Mouse (Mus musculus) gastrocnemius, adult 8-10 months (tissue): Measurements from ENCODE around the gene Ache. TPM values are rescaled to one million over a fixed set of nuclear protein-coding genes. Genes with fewer than 3 reads are reported as not detected.

Experiments
- DNase-seq, 2 experiments: peaks; one replicate each; pipeline ENCODE4 v3.0.0; 2022; ENCODE audit warnings: low spot score in 2 of 2
- microRNA-seq: library from miRNA; unstranded; fragments of <30 nt; microRNA quantifications from one replicate; pipeline ENCODE4 v1.2.0, GENCODE M21; 2022
- total RNA-seq, 4 experiments: library from RNA; stranded (reverse); gene quantifications; 2 replicates each; pipeline ENCODE4 v1.2.4; 2022

Gene Ache
- total RNA-seq, 4 experiments from 2014 or later: 15.8 to 27.7 (median 20.1) TPM

DNA sequence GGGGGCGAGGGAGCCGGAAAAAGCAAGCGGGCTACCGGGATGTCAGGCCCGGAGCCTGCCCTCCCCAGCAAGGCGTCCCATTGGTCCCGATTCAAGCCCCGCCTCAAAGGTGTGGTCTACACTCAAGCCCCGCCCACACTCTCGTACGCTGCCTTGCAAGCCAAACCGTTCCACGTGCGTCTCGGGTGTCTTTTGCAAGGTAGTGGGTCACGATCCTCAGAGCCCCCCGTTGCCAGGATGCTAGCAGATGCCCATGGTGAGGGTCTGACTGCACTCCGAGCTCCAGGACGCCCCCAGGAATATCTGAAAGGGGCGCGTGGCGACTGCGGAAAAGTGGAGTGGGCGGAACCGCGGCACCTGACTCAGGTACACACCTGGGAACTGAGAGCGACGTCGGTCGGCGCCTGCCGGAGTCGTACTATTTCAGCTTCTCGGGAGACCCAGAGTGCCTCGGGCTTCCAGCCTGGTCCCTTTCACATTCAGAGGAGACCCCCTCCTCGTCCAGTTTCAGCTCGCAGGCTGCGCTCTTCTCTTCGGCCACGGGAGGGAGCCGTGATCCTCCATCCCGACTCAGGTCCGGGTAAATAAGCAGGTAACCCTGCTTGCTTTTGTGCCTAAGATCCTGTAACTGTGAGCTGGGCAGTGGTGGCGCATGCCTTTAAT, 46.3 kb downstream of the Ache start, which contains the start of gene Slc12a9:
Gene Slc12a9, minus strand, starts transcription at position 86 of the 663 bp plus-strand sequence.
- DNase-seq: peak; percentile 90 to 92

GRCm38 (mm10) chr5:137334317-137334716, 47.0 kb downstream of the Ache start:
- no peak for DNase-seq

GRCm38 (mm10) chr5:137335066-137335465, 47.7 kb downstream of the Ache start:
- no peak for DNase-seq

DNA sequence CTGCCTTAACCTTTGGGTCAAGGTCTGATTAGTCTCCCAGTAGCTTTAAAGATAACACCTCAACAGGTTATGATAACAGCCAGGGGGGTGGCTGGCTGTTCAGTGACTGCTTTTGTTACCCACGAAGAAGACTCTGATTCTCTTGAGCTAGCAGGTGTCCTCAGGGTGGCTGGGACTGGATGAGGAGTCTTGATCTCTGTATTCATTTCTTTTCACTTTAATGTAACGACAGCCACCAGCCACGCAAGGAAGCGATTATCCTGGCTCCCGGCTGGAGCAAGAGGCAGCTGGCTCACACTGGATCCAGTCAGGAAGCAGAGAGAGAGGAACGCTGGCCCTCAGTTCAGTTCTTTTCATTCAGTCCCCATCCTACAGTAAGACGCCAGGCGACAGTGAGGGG, 49.9 kb downstream of the Ache start:
- DNase-seq: no peak

- DNase-seq: peak; percentile 86 to 90
Observed at GRCm38 (mm10) chr5:137338256-137338655, 50.9 kb downstream of the Ache start.

DNA sequence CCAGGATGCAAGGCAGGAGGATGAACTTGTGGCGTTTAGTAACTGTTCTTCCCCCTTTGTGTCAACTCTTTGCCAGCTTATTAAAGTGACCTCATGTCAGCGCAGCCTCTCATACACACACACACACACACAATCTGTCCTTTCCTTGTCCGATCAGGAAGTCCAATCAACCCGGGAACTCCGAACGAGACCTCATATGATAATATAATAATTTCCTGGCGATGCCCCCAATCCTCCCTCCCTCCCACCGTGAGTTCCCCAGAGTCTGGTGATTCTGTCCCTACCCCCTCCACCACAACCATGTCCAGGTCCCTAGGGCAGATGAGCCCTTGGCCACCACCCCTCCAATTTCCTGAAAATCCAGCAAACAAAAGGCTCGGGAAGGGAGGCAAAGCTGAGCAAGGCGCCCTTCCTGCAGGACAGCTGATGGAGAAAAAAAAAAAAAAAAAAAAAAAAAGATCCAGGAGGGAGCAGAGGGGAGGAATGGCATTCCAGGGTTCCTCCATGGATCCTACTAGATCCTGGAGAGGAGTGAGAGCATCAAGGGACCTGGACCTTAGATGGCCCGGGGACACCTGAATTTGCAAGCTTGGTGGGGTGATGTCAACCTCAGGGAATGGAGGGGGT, 51.5 kb downstream of the Ache start:
- DNase-seq: peak; percentile 36 to 39

DNA sequence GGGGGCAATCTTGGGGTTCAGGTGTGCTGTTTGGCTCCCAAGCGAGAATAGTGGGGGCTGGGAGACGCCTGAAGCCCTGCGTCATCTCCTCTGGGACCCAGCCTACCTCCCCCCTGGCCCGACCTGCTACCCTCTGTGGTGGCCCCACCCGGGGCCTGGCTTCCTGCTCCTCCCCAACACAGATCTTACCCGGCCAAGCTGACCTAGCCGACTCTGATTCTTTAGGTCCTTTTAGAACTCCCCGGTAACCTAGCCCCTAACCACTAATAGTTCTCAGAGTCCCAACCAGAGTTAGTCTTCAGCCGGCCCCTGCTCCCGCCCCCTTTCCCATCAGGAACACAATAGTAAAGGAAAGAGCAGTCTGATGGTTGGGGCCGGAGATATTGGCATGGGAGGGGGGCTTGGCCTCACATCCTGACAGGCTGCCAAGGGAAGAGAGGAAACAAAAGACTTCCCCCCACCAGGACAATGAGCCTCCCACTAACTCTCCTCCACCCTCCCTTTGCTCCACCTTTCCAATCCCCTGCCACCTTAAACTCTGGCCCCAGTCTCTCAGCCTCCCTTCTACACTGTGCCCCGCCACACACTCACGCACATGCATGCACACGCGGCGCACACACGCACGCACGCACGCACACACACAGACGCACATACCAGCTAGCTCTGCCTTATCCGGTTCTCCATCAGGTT, 52.1 kb downstream of the Ache start:
- peak in 1 of 2 experiments; percentile 32 for DNase-seq

- no peak for DNase-seq
Observed at GRCm38 (mm10) chr5:137340222-137340621, 52.9 kb downstream of the Ache start.

DNA sequence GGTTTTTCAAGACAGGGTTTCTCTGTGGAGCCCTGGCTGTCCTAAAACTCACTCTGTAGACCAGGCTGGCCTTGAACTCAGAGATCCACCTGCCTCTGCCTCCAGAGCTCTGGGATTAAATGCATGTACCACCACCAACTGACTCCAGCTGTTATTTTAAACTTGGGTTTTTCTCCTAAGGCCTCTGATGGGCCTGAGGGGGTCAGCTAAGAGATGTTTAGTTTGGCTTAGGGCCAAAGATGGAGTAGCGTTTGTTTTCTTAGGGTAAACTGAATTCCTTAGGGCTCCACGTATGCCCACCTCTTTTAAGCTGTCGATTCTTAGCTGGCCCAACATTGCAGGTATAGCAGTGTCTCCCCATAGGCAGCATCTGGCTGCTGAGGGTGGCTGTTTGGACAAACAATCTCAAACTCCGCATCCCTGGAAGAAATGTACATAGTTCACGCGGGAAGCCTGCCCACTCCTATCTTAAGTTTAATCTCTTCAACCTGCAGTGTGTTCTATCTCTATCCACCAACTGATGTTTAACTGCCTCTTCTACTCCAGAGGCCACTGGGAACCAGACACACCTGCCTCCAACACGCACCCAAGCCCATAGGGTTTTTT, 55.2 kb downstream of the Ache start:
- no peak for DNase-seq

- no peak for DNase-seq
Observed at GRCm38 (mm10) chr5:137343412-137343811, 56.1 kb downstream of the Ache start.

DNA sequence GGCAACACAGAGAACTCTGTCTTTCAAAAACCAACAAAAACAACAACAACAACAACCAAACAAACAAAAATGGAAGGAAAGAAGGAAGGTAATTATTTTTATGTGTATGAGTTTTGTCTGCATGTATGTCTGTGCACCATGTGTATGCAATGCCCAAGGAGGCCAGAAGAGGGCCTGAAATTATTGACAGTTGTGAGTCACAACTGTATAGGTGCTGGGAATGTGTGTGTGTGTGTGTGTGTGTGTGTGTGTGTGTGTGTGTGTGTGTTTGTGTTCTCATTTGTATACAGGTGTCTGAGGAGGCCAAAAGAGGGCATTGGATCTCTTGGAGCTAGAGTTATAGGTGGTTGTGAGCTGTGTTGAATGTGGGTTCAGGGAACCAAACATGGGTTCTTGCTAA, 56.5 kb downstream of the Ache start:
- no peak for DNase-seq

Small RNA genes lying within 50 kb of the gene (microRNA-seq; reads per million reads assigned to microRNA genes)
- not detected for gene Mir7036
- gene Mir8116: not detected

Other genes starting within 250 kb of the Ache start
- gene Ap1s1, start 241.4 kb upstream of the Ache start, total RNA-seq: 10 to 100 TPM; 15.4 to 22.0 (median 17.8) TPM
- gene Serpine1, start 215.3 kb upstream of the Ache start, total RNA-seq: 1 to 10 TPM; 1.8 to 7.5 (median 6.2) TPM
- 1 to 10 TPM; 6.5 to 9.0 (median 7.8) TPM for gene Trim56, start 171.3 kb upstream of the Ache start, total RNA-seq
- gene Muc3, start 138.2 kb upstream of the Ache start, total RNA-seq: not detected
- under 1 TPM in 1 of 4 experiments, not detected in 3; 0.22 TPM for gene Muc3a, start 75.1 kb upstream of the Ache start, total RNA-seq
- 10 to 100 TPM; 14.6 to 22.7 (median 19.1) TPM for gene Ufsp1, start 7.1 kb downstream of the Ache start, total RNA-seq
- 10 to 100 TPM; 30.0 to 37.2 (median 34.0) TPM for gene Srrt, start 20.2 kb downstream of the Ache start, total RNA-seq
- 1 to 10 TPM; 1.4 to 3.9 (median 2.1) TPM for gene Trip6, start 26.9 kb downstream of the Ache start, total RNA-seq
- gene Slc12a9, start 46.1 kb downstream of the Ache start, total RNA-seq: 1 to 10 TPM; 1.7 to 3.6 (median 1.9) TPM
- 10 to 100 TPM in 1 of 4 experiments, 1 to 10 TPM in 3; 6.9 to 10.7 (median 8.6) TPM for gene Ephb4, start 62.6 kb downstream of the Ache start, total RNA-seq
- under 1 TPM in 2 of 4 experiments, not detected in 2; 0.02 to 0.54 TPM for gene Zan, start 189.5 kb downstream of the Ache start, total RNA-seq
- gene Pop7, start 215.0 kb downstream of the Ache start, total RNA-seq: 10 to 100 TPM; 10.5 to 11.7 (median 11.2) TPM
- 10 to 100 TPM; 21.2 to 25.5 (median 22.6) TPM for gene Gigyf1, start 231.0 kb downstream of the Ache start, total RNA-seq
- gene Epo, start 245.7 kb downstream of the Ache start, total RNA-seq: not detected
- 100 to 1,000 TPM; 118 to 137 (median 128) TPM for gene Gnb2, start 246.0 kb downstream of the Ache start, total RNA-seq